Mouse (Mus musculus) liver, embryonic 14.5 days (tissue): ENCODE results near the gene Fgfr2.

Experiments
- CTCF ChIP-seq: IDR thresholded peaks from 2 replicates; pipeline ENCODE4 v1.5.1; 2016; ENCODE audit warnings: antibody characterized with exemption, low read depth, control low read depth
- EP300 ChIP-seq: IDR thresholded peaks from 2 replicates; pipeline ENCODE4 v1.6.1; 2016; ENCODE audit warnings: antibody characterized with exemption, low read depth

DNA sequence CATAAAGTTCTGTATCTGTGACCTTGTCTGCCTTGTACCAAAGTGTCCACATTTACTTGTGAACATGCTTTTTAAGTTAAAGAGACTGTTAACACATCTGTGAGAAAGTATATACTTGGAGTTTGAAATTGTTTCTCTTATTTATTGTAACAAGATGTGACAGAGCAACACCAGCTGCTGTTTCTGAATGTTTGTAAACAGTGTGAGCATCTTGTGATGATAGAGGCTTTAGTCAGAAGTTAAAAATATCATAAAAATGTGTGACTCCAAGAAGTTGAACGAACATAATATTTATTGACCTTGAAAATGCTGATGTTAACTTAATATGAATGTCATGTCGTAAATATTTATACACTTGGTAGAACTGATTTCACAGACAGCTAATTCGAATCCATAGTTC is 172.5 kb downstream of the Fgfr2 start:
- TF ChIP-seq EP300, result no peak
- TF ChIP-seq CTCF, result no peak
